Mouse (Mus musculus) cerebellum, adult 9-10 months (tissue): ENCODE results near the gene Gm20708.

Experiments used
- DNase-seq: peaks from one replicate; pipeline ENCODE4 v3.0.0; 2022

The Gm20708 gene

DNA sequence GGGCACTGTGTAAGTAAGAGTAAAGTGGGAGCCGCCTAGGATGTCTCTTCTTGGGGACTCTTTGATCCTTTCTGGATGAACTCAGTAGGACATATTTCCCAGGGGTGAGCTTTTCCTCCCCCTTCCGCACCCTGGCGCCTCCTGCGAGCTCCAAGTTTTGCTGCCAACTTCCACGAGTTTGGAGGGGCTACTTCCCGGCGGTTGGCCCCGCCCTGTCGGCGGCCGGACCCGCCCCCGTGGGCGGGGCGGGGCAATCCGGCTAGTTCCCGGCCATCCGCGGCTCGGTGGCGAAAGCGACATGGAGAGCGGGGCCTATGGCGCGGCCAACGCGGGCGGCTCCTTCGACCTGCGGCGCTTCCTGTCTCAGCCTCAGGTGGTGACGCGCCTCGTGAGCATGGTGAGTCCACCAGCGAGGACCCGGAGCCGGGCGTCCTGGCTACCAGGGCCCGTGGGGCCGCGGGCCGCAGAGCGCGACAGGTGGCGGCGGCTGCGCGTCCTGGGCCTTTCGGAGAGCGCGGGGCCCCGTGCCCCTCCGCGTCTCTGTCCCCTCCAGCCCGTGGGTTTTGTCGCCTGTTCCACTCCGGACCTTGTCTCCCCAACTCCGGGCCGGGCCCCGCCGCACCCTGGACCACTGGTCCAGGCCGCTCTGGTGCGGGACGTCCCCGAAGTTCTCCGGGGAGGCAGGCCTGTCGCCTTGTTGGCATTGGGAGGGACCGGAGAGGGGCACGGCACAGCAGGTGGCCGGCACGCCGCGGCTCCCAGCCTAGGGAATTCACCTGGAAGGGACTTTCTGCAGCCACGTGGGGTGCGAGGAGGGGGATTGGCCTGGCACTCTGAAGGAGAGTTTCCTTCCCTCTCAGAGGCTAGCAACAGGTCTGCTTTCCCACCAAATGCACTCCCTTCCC, at the start of gene Gm20708, which contains the start of gene Syngr2:
Gm20708 (plus strand) TSS at position 262 of the 905 bp plus-strand sequence.
Syngr2 (plus strand) TSS at position 262 of the 905 bp plus-strand sequence.
- DNase-seq: no peak

DNA sequence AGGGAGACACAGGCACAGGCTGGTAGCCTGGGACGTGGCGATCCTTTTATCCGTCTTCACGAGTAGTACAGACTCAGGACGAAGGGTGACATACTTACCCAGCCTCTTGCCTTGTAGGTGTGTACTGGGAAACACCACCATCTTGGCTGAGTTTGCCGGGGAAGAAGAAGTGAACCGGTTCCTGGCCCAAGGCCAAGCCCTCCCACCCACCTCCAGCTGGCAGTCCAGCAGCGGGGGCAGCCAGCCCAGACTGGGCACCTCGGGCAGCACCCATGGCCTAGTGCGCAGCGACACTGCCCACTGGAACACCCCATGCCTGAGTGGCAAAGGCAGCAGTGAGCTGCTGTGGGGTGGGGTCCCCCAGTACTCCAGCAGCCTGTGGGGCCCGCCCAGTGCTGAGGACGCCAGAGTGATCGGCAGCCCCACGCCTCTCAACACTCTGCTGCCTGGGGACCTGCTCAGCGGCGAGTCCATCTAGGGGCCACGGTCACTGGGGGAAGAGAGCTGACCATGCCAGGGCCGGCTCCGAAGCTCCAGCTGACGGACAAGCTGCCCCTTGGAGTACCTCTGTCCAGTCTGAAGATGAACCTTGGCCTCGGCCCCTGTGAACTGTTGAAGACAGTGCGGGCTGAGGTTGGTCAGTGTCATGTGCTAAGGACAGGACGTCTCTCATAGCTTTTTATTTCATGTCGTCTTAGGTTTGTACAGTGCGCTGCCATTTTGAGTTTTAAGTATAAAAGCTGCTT, 48.9 kb upstream of the Gm20708 start:
- DNase-seq: no peak

DNA sequence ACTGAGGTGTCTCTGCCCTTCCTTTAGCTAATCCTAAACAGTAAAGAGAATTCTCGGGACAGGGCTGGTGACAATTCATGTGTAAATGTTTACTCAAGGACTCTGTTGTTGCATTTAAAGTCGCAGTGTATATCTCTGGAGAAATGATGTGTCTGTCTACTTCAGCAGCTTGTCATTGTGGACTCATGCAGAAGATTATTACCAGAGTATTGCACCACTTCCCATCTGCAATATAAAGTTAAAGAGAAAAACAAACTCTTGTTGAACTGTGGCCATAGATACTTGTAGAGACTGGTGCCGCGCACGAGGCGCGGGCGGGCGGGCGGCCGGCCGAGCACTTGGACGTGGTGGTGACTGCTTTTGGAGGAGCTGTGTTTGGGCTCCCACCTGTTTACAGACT, 47.7 kb upstream of the Gm20708 start:
- no peak for DNase-seq

GRCm38 (mm10) chr11:117762246-117762645, 47.2 kb upstream of the Gm20708 start:
- no peak for DNase-seq

DNA sequence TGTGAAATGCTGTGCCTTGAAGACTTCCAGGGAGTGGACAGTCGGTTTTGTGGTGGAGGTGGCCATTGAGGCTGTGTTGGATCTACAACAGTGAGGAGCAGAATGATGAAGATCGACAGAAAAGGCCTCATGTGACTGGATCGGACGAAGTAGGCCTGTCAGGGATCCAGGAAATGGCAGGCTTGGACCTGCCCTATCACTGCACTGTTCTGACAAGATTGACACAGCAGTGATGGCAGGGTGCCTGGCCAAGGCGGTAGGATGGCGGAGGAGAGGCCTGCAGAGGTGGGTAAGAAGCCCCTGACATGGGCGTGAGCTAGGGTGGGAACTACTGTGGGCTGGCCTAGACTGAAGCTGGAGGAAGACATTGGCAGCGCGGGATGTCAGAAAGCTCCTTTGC, 45.1 kb upstream of the Gm20708 start:
- DNase-seq: no peak

- DNase-seq: no peak
Observed at GRCm38 (mm10) chr11:117765361-117765760, 44.1 kb upstream of the Gm20708 start.

DNA sequence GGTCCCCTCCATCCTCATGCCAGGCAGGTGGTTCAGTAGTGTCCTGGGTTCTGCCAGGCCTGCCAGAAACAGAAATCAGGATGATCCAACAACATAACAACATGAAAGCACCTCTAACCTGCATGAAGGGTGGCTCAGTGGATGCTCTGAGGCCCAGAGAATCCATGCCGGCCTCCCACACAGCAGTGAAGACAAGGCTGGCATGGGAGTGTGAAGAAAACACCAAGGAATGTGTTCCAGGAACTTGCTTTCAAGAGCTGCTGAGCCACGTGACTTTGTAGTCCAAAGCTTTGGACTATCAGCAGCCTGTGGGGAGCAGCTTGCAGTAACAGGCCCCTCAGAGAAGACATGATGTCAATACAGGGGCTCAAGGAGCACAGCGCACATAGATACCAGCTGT, 43.2 kb upstream of the Gm20708 start:
- no peak for DNase-seq

- no peak for DNase-seq
Observed at GRCm38 (mm10) chr11:117768725-117769682, 40.5 kb upstream of the Gm20708 start.

GRCm38 (mm10) chr11:117769683-117770047, 39.8 kb upstream of the Gm20708 start:
- no peak for DNase-seq

DNA sequence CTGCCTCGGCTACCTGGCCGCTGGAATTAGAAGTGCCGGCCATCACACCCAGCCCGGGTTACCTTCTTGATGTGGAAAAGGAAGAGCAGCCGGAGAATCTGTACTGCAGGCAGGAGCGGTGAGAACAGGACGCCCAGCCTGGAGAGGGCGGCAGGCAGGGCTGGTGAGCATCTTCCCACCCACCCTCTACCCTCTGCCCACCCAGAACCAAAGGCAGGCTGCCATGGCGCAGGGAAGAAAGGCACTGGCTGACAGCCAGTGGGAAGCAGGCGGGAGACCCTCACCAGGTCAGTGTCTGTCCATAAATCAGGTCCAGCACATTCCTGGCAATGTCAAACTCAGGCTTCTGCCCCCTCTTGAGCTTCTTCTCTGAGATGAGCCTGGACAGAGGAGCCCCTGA, 39.1 kb upstream of the Gm20708 start:
- DNase-seq: no peak

- no peak for DNase-seq
Observed at GRCm38 (mm10) chr11:117772352-117772751, 37.1 kb upstream of the Gm20708 start.

DNA sequence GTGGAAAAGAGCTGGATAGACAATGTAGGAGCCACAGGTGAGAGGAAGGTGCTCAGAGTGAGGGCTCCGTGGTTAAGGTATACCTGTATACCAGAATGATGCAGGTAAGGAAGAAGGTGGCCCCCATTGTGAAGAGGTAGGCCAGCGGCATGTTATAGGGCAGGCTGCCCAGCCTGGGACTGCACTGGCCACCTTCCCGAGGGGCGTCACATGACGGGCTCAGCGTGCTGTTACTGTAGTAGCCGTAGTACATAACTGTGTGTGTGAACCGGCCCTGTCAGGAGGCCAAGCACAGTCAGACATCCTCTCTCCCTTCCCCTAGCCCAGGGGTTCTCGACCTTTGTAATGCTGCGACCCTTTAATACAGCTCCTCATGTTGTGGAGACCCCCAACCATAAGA, 34.5 kb upstream of the Gm20708 start:
- no peak for DNase-seq

DNA sequence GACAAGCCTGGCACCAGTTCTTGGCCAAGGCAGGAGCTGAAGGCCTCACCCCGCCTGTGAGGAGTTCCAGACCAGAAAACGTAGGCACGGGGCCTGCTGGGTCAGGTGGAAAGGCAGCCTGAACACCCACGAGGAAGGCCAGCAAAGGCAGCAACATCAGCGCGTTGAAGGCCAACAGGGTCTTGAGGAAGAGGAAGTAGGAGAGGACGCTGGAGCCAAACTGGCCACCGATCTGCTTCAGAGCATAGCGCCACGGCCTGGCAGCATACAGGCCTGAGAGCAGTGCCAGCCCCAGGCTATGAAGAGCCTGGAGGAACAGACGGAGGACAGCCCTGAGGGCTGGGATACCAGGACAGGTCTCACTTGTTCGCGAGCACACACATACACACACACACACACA, 33.9 kb upstream of the Gm20708 start:
- DNase-seq: no peak

- DNase-seq: no peak
Observed at GRCm38 (mm10) chr11:117776085-117776792, 33.2 kb upstream of the Gm20708 start.

DNA sequence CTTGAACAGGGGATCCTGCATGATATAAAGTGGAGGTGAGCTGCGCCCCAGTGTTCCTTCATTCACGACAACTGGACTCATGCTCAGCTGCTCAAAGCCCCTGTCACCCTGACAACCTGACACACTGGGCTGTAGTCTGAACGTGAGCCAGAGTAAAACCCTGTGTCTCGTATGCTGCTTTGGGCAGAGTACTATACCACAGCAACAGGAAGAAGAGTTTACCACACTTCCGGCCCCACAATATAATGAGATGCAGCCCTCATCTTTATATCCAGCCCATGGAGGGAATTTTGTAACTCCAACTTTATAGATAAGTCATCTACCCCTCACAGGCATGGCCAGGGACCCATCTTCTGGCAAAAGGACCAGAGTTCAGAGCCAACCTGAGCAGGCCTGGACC, 32.4 kb upstream of the Gm20708 start:
- no peak for DNase-seq

DNA sequence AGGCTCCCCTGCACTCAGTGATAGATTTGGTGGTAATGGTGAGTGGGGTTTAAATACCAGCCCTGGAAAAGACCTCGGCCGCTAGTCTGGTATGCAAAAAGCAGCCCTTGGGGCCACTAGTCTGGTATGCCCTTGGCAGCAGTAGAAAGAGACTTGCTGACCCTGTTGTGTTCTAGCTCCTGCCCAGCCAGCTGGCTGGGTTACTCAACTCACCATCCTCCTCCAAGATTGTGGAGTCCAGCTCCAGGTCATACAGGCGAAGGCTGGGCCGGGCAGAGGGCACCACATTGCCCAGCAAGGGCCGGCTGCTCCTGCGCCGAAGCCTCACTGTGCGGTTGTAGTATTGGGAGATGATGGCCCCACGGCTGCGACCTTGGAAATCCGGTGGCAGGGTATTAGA, 31.4 kb upstream of the Gm20708 start:
- no peak for DNase-seq

- DNase-seq: no peak
Observed at GRCm38 (mm10) chr11:117778851-117779433, 30.5 kb upstream of the Gm20708 start.

DNA sequence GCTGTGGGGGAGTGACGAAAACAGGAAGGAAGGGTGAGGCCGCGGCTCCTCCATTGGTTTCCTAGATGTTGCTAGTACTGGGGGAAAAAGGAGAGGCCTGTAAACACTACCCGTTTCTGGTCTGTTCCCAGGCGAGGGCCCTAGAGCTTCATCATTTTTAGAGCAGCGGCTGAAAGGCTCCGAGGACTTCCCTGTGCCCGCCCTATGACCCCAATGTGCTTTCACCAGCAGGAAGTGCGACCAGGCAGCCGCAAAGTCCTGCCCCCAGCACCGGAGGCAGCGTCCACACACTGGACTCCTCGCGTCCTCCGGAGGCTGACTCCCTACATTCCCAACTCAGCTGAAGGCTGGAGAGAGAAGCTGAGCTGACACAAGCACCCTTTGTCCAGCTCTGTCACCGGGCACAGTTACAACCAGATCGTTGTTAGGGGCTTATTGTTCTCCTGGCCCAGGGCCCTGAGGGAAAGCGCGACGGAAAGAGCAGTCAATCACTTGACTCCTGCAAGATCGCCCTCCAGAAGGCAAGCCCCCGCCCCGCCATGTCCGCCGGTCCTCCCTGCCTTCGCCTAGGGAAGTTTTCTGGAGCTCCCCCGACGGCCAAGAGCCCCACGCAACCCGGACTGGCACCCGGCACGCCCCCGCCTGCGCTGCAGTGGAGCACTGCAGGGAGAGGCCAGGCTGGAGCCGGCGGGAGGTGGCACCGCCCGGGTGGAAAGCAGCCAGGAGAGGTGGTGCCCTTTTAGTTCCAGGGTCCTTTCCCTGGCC, 29.9 kb upstream of the Gm20708 start:
- DNase-seq: no peak

GRCm38 (mm10) chr11:117780199-117780515, 29.3 kb upstream of the Gm20708 start:
- no peak for DNase-seq

DNA sequence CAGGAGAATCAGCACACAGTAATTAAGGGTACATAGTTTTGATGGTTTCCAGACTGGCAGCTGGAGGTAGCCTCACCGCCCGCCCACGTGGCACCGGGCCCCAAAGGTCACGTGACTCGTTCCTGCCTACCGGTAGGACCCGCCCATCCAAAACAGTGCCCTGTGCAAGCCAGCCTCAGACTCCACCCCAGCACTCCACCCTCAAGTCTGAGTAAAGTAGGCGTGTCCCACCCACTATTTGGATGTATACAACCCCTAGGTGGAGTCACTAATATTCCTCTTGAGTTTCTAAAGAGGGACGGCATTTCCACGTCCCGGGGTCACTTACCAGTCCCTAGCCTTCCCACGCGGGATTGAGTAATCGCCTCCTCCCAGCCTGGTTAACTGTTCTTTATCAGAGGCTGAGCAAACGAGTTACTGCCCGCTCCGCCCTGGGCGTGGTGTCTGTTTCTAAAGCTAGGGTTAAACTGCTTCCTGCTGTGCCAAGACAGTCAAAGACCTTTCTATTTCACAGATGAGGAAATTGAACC, 28.8 kb upstream of the Gm20708 start:
- DNase-seq: no peak
